Mouse (Mus musculus) left cerebral cortex, adult 18-20 months (tissue): ENCODE results near the gene Lhpp. TPM values are rescaled to one million over a fixed set of nuclear protein-coding genes. Genes with fewer than 3 reads are reported as not detected.
A peak's percentile ranks its signal among the peaks of the same experiment; 100 is the strongest.

Experiments used
- DNase-seq, 2 experiments: peaks; one replicate each; pipeline ENCODE4 v3.0.0; 2021 to 2022; ENCODE audit warnings: low spot score in 2 of 2, mixed read lengths in 1 of 2
- total RNA-seq, 2 experiments: library from RNA; stranded (reverse); gene quantifications; 2 replicates each; pipeline ENCODE4 v1.2.3; 2021

Gene Lhpp
- total RNA-seq, 2 experiments from 2014 or later = 15.0 to 16.4 TPM

GRCm38 (mm10) chr7:132734222-132734621 is 123.8 kb downstream of the Lhpp start:
- no peak for DNase-seq

GRCm38 (mm10) chr7:132735145-132735544 is 124.7 kb downstream of the Lhpp start:
- no peak for DNase-seq

GRCm38 (mm10) chr7:132736099-132736862 is 125.8 kb downstream of the Lhpp start:
- DNase-seq = peak; percentile 70

DNA sequence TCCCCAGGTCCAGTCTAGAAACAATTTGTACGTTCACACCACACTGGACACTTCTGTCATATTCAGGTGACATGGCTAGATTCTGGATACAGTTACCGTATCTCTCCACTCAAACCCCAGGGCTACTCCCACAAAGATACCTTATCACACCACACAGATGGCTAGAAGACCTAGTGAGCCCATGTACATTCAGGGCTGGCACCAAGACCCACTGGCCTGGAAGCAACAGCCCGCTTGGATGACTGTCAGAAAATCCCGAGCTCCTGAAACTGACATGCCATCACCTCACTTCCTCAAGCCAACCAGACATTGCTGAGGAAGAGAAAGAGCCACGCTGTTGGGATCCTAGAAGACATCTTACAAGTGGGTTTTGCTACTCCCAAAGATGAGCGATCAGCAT is 128.4 kb downstream of the Lhpp start:
- DNase-seq = no peak

DNA sequence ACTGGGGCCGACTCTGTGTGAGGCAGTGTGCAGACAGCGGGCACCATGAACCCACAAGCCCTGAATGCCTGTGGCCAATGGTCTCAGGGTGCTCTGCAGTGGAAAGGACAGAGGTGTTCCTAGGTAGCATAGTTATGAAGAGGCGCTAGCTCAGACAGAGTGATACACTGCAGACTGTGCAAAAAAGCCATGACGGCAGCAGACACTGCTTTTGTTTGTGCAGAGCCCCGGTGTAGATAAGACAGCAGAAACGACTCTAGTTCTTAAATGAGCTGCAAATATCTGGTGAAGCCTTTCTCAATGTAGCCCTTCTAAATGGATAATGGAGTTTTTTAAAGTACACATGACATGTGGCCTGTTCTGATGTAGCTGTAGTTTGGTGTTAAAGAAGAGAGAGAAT is 129.4 kb downstream of the Lhpp start:
- no peak for DNase-seq

GRCm38 (mm10) chr7:132742912-132743311 is 132.5 kb downstream of the Lhpp start:
- DNase-seq = no peak

GRCm38 (mm10) chr7:132747096-132747495 is 136.7 kb downstream of the Lhpp start:
- DNase-seq = no peak

DNA sequence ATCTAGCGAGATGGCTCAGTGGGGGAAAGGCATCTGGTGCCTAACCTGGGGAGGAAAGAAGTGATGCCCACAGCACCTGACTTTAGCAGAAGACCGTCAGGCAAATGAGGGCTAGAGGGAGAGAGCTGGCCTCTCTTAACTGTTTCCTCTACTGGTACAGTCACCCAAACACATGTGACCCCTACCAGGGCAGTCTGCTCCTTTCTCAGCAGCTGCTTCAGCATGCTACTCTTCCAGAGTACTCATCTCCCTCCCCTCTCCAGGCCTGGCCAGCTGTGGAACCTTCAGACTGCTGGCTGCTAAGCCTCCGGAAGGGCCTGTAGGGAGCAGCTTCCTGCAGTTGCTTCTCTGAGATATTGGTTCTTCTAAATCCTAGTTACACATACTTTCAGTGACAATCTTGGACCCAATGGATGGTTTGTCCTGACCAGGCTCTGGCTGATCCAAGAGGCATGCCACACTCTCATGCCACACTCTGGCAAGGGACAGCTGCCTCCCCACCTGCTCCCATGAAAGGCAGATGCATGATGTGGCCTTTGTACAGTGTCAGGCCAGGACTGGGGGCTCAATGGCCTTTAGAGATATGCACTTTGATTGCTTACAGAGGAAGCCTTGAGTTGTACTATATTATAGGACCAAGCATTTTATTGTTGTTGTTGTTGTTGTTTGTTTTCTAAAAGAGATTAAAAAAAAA is 137.8 kb downstream of the Lhpp start:
- no peak for DNase-seq

- no peak for DNase-seq
Observed at GRCm38 (mm10) chr7:132749504-132749903, 139.1 kb downstream of the Lhpp start.

GRCm38 (mm10) chr7:132751716-132752115 is 141.3 kb downstream of the Lhpp start:
- no peak for DNase-seq

DNA sequence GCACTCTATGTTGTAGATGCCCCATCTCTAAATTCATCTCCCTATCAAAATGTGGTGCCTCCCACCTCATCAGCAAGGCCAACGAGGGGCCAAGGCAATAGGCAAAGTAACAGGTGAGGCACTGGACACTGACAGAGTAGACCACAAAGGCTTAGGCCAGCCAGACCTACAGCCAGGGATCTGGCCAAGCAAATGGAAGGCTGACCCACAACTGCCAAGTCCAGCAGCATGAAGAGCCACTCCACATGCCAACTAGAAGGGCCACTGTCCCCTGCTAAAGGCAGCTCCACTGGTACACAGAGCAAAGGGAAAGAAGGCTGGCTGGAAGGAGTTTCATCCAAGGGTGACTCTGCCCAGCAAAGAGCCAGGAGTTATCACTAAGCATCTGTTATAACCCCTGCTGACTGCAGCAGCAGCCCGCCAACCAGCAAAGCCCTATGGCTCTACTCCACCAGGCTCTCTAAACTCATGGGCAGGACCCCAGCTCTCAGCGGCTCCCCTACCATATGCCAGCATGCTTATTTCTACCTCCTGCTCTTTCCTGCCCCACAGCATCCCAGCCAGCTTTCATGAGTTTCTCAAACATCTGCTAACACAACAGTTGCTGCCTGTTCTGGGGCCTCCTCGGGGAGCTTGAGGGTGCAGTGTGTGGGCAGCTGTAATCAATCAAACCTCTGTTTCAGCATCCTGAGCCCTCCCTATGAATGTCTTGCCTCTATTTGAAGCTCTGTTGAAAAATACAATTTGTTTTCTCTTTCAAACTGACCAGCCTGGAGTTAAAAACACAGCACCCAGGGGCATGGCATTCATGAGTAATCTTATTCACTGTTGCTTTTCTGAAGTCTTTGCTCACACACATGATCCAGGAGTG is 143.3 kb downstream of the Lhpp start:
- no peak for DNase-seq

- no peak for DNase-seq
Observed at GRCm38 (mm10) chr7:132754389-132754750, 143.9 kb downstream of the Lhpp start.

Other genes with a start within 250 kb of the Lhpp start
- gene Oat, start 34.2 kb upstream of the Lhpp start, total RNA-seq = 10 to 100 TPM; 94.9 to 95.0 TPM
- under 1 TPM in 1 of 2 experiments, not detected in 1; 0.14 TPM for gene Nkx1-2, start 11.0 kb upstream of the Lhpp start, total RNA-seq
- gene Fam53b, start 203.2 kb downstream of the Lhpp start, total RNA-seq = 10 to 100 TPM; 71.7 to 73.5 TPM
- 10 to 100 TPM; 33.4 to 35.0 TPM for gene Eef1akmt2, start 242.0 kb downstream of the Lhpp start, total RNA-seq
- gene Abraxas2, start 248.6 kb downstream of the Lhpp start, total RNA-seq = 10 to 100 TPM; 29.9 to 30.1 TPM